Mouse (Mus musculus) brown adipose tissue, adult 24 weeks (tissue): ENCODE measurements around the gene Tchh. TPM values are rescaled to one million over a fixed set of nuclear protein-coding genes. Genes with fewer than 3 reads are reported as not detected.
"Not testable (repeated sequence)": the region's sequence is repeated elsewhere in the genome, so short reads cannot be mapped to it uniquely, and the experiment has no call there.

ENCODE experiments used
- H3K27ac ChIP-seq: fragments of 200-500 bp; replicated peaks from 2 replicates; pipeline ENCODE4 v1.5.1; 2012; ENCODE audit warnings: low read depth, mild to moderate bottlenecking, low read length
- H3K4me1 ChIP-seq: fragments of 200-500 bp; 2 replicates; pipeline ENCODE4 v1.6.1; 2012; ENCODE audit warnings: low read length, mixed read lengths; ENCODE audit not compliant: control insufficient read depth, insufficient read depth, insufficient read length
- H3K4me3 ChIP-seq: fragments of 200-500 bp; 2 replicates; pipeline ENCODE4 v1.5.1; 2012; ENCODE audit warnings: low read depth, mild to moderate bottlenecking, low read length, moderate library complexity; ENCODE audit not compliant: insufficient read depth
- polyA plus RNA-seq: library from polyadenylated mRNA; stranded (reverse); fragments of >200 nt; gene quantifications from 2 replicates; pipeline ENCODE4 v1.2.4, GENCODE M21; 2012; ENCODE audit not compliant: missing spikeins, insufficient read depth, insufficient read length

Tchh gene
- polyA plus RNA-seq, 1 experiment: not detected

DNA sequence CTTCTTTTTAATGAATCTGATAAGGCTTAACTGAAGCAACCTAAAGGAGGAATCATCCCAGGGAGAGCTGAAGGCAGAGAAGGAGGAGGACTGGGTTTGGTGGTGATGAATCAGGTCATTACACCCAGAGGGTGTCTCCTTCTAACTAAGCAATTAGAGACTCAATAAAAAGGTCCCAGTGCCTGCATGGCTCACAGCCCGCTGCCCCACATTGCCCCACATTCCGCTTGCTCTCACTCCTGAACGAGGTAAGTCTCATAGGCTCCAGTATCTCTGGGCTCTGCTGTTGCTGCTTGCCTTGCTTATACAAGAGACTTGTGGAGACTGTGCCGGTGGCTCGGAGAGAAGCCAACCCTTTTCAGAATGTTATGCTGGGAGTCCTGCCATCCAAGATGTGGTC is 26.4 kb downstream of the Tchh start, which contains the start of gene Tchhl1:
TSS of gene Tchhl1 (plus strand) at position 194 of the 400 bp plus-strand sequence.
- Histone ChIP-seq H3K27ac (no peak within 1 kb of the TSS), H3K4me1 (peaks cover 3% of the 10 kb centered on the region; the same call in 1 of the 2 replicates)

DNA sequence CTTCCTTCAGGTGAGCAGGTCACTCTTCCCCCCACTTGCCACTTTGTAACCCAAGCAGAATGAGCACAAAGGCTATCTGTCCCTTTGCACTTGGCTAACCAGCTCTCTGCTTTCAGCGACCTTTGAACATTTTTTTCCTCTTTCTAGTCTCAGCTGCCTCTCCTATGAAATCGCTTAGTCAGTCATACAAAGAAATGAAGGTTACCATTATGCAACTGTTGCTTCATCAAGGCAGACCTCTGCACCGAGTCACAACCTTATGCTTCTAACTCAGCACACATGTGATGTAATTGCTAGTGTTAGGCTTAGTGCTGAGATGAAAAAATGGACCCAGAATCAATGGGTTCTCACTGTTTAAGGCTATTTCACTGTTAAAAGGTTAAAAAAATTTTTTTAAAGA is 27.5 kb downstream of the Tchh start:
- Histone ChIP-seq H3K27ac (no peak overlapping the region), H3K4me1 (peaks cover 3% of the 10 kb centered on the region; the same call in 1 of the 2 replicates), H3K4me3 (no peak overlapping the region)

More for the DNA sequence above, 26.4 kb downstream of the Tchh start, which contains the start of gene Tchhl1:
- no peak within 1 kb of the TSS for H3K4me3 ChIP-seq

DNA sequence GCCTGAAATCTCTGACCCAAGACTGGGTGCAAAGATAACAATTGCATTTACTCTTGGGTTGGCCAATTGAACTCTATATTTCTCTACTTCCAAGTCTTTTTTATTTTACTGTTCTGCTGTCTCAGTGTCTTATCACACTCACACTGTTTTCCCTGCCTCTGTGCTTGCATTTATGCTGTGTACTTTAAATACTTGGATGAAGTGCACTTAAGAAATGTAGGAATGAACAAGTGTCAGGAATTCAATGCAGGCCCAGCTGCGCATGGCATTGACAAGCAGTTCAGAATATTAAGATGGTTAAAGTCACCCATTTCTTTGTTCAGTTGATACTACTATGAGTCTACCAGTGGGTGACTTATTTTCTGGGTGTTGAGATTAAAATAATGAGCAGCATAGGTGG is 37.9 kb downstream of the Tchh start:
- H3K4me3 ChIP-seq: no peak overlapping the region
- no peaks in the 10 kb centered on the region for H3K4me1 ChIP-seq
- no peak overlapping the region for H3K27ac ChIP-seq

DNA sequence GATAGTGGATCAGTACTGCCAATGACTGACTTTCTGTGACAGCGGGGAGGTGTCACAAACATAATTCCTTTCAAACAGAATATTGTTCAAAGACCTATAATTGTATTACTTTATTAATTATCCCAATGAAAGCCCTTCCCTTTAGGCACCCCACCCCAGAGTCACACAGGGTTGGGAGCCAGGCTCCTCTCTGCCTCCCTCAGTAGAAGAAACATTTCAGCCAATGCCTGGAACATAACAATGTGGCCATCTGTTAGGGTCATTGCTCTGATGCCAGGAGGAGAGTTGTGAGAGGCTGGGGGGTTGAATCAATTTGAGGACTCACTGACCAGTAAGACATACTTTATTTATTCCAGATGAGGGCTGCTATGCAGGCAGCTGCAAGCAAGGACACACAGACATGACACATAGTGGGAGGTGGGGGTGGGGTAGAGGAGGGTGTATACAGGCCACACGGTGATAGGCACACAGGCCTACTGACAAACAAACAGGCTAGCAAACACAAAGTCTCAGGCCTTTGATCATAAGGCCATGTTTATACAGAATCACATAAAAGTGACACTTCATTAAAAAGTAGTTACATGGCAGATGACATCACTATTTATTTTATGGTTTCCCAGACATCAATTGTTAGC is 40.0 kb downstream of the Tchh start:
- no peak overlapping the region for H3K27ac ChIP-seq
- H3K4me3 ChIP-seq: no peak overlapping the region
- H3K4me1 ChIP-seq: no peaks in the 10 kb centered on the region

DNA sequence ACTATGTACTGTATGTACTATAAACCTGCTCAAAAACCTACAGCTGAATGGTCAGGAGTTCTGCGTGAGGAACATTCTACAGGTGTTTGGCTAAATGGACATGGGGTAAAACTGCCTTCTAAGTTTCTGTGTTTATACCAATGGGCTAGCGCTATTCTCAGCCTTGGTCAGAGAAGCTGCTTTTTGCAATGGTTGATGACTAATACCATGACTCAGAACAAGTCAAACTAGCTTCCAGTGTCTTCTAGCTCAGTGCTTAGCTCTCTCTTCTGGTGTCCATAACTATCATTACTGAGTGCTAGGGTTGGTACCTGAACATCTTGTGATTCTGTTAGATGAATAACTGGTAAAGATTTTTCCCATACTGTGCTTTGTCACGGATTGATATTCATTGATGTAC is 43.5 kb downstream of the Tchh start:
- Histone ChIP-seq H3K27ac (no peak overlapping the region), H3K4me1 (no peaks in the 10 kb centered on the region)

DNA sequence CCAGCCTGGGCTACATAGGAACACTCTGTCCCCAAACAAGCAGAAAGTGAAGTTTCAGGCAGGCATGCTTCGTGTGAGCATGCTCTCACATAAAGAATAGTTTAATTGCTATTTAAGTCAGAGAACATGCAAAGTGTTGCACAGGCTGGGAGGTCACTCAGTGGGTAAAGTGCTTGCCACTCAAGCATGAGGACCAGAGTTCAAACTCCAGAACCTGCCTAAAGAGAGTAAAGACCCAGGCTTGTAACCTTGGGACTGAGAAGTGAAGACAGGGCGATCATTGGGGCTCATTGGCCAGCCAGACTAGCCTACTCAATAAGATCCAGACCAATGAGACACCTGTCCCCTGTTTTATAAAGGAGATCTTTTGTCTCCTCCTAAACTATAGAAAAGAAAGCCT is 46.4 kb downstream of the Tchh start:
- Histone ChIP-seq H3K4me3 (no peak overlapping the region), H3K27ac (no peak overlapping the region), H3K4me1 (no peaks in the 10 kb centered on the region)

More for the DNA sequence above, 43.5 kb downstream of the Tchh start:
- no peak overlapping the region for H3K4me3 ChIP-seq

DNA sequence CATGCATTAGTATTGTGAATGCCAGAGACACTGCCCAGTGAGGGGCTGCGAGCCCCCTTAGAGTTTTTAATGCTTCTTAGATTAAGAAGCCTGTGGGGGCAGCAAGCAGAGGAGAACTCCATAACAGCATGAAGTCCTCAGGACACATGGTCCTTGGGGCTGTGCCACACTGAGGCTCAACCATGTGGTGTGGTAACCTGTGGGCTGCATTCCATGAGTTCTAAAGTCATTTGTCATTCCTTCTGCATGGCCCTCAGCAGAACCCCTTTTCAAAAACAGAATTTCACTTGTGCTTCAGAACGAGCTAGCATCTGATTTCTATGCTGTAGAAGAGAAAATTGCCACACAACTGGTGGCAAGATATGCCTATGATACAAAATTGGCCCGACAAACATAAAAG is 50.0 kb downstream of the Tchh start:
- H3K4me3 ChIP-seq: no peak overlapping the region
- no peak overlapping the region for H3K27ac ChIP-seq
- no peaks in the 10 kb centered on the region for H3K4me1 ChIP-seq

DNA sequence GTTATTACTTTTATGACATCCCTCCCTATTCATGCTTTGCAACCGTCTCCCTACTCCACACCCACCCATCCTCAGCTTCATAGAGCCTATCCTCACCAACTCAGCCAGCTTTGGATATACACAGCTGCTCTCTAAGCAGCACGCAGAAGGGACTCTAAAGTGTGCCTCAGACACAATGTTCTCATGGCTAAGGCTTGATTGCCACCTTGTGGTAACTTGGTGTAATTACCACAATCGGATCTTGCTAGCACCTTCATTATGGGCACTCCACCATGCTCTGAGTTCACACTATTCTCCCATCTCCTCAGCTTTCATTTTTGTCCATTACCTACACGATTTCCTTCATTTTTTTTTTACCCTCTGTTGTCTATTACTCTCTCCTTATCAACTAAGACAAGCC is 51.9 kb downstream of the Tchh start:
- H3K4me3 ChIP-seq: no peak overlapping the region
- H3K27ac ChIP-seq: no peak overlapping the region

DNA sequence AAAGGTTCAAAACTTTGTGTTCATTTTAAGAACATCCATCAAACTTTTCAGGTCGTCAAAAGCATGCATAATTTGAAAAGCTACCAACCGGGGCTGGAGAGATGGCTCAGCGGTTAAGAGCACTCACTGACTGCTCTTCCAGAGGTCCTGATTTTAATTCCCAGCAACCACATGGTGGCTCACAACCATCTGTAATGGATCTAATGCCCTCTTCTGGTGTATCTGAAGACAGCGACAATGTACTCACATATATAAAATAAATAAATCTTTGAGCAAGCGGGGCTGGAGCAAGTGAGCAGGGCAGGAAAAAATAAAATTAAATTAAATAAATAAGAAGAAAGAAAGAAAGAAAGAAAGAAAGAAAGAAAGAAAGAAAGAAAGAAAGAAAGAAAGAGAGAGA is 52.6 kb downstream of the Tchh start:
- not testable (repeated sequence) for H3K4me3 ChIP-seq, H3K27ac ChIP-seq, H3K4me1 ChIP-seq

More for the DNA sequence above, 51.9 kb downstream of the Tchh start:
- H3K4me1 ChIP-seq: no peaks in the 10 kb centered on the region

DNA sequence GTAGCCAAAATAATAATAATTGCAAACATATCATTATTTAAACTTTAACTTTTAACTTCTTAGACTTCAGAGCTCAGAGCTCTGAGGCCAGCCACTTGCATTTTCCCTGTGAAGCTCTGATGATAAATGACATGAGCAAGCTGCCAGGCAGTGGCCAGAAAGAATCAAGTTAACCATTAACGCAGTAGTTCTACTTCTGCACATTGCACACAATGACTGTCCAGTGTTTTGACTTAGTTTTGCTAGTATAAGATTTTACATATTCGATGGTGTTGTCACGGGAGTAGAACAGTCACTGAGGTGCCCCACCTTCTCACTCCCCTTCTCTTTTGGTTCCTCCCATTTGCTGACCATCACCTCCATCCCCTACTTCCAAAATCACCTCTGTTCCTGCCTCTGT is 55.0 kb downstream of the Tchh start:
- no peak overlapping the region for H3K27ac ChIP-seq
- H3K4me1 ChIP-seq: 0 out of 2 replicates have a peak, but pooled peaks cover 2% of the 10 kb centered on the region
- H3K4me3 ChIP-seq: no peak overlapping the region

Other genes starting within 250 kb of the Tchh start
- gene Flg2, start 245.1 kb upstream of the Tchh start, polyA plus RNA-seq: 0.20 and 0.29 TPM in 2 replicates
- gene Flg, start 168.8 kb upstream of the Tchh start, polyA plus RNA-seq: not detected in 2 replicates
- 0.08 TPM in 1 of 2 replicates, not detected in the other for gene Hrnr, start 122.6 kb upstream of the Tchh start, polyA plus RNA-seq
- not detected in 2 replicates for gene Rptn, start 48.6 kb upstream of the Tchh start, polyA plus RNA-seq
- not detected in 2 replicates for gene Tchhl1, start 26.4 kb downstream of the Tchh start, polyA plus RNA-seq
- 790 and 869 TPM in 2 replicates for gene S100a11, start 78.2 kb downstream of the Tchh start, polyA plus RNA-seq
- gene S100a10, start 112.8 kb downstream of the Tchh start, polyA plus RNA-seq: 381 and 572 TPM in 2 replicates
- gene Tdpoz2, start 210.4 kb downstream of the Tchh start, polyA plus RNA-seq: not detected in 2 replicates
- gene Tdpoz1, start 234.0 kb downstream of the Tchh start, polyA plus RNA-seq: not detected in 2 replicates